Mouse (Mus musculus) olfactory bulb, adult 2 months (tissue): ENCODE results near the gene Cnnm3. TPM values are rescaled to one million over a fixed set of nuclear protein-coding genes. Genes with fewer than 3 reads are reported as not detected.

Experiments used
- H3K27ac ChIP-seq: fragments of 200-500 bp; 2 replicates; pipeline ENCODE4 v1.5.1; 2012; ENCODE audit warnings: low read depth, low read length; ENCODE audit not compliant: insufficient read depth
- H3K4me1 ChIP-seq: fragments of 200-500 bp; 2 replicates; pipeline ENCODE4 v1.6.1; 2012; ENCODE audit warnings: low read length; ENCODE audit not compliant: control insufficient read depth, insufficient read depth
- H3K4me3 ChIP-seq: fragments of 200-500 bp; 2 replicates; pipeline ENCODE4 v1.5.1; 2012; ENCODE audit warnings: mild to moderate bottlenecking, low read depth, low read length, moderate library complexity; ENCODE audit not compliant: insufficient read depth
- CTCF ChIP-seq: fragments of 200-500 bp; IDR thresholded peaks from 2 replicates; pipeline ENCODE4 v1.5.1; 2012; ENCODE audit warnings: low read depth, mild to moderate bottlenecking, low read length, moderate library complexity; ENCODE audit not compliant: insufficient read depth
- POLR2A ChIP-seq: fragments of 200-500 bp; IDR thresholded peaks from 2 replicates; pipeline ENCODE4 v1.6.1; 2012; ENCODE audit warnings: mild to moderate bottlenecking, low read depth, low read length, moderate library complexity; ENCODE audit not compliant: insufficient read depth
- WGBS: fragments of 180-500 bp; shearing (Covaris S2); methylation state at CpG from one replicate; pipeline ENCODE4 v1.1.7; 2018; 5-methylcytosine and 5-hydroxymethylcytosine counted together
- polyA plus RNA-seq: library from polyadenylated mRNA; stranded (reverse); fragments of >200 nt; gene quantifications from 2 replicates; pipeline ENCODE4 v1.2.4, GENCODE M21; 2012; ENCODE audit warnings: low replicate concordance; ENCODE audit not compliant: missing spikeins, insufficient read depth, insufficient read length

Gene Cnnm3
- polyA plus RNA-seq, 1 experiment = not detected

- peaks cover 7% of the 10 kb centered on the region for H3K4me1 ChIP-seq
- 88% methylated on average over 6 of the region's 6 CpGs for WGBS
- H3K4me3 ChIP-seq = no peak overlapping the region
- H3K27ac ChIP-seq = no peak overlapping the region
- TF ChIP-seq POLR2A (no peak), CTCF (no peak)
These were observed 18.4 kb upstream of the Cnnm3 start for GRCm38 (mm10) chr1:36493299-36493698.

GRCm38 (mm10) chr1:36496719-36497118 is 14.9 kb upstream of the Cnnm3 start:
- no peak overlapping the region for H3K27ac ChIP-seq
- no peak overlapping the region for H3K4me3 ChIP-seq
- H3K4me1 ChIP-seq = peaks cover 7% of the 10 kb centered on the region
- no peak for TF ChIP-seq POLR2A
- no peak for TF ChIP-seq CTCF
- WGBS = 61% methylated on average over 2 of the region's 2 CpGs

- TF ChIP-seq POLR2A = no peak
- no peak for TF ChIP-seq CTCF
- H3K4me3 ChIP-seq = no peak overlapping the region
- WGBS = 72% methylated on average over 2 of the region's 2 CpGs
- H3K4me1 ChIP-seq = peaks cover 4% of the 10 kb centered on the region
- no peak overlapping the region for H3K27ac ChIP-seq
These were observed 14.4 kb upstream of the Cnnm3 start for GRCm38 (mm10) chr1:36497312-36497711.

GRCm38 (mm10) chr1:36501261-36501660 is 10.4 kb upstream of the Cnnm3 start:
- Histone ChIP-seq H3K27ac (no peak overlapping the region), H3K4me1 (no peaks in the 10 kb centered on the region), H3K4me3 (no peak overlapping the region)
- no peak for TF ChIP-seq CTCF
- TF ChIP-seq POLR2A = no peak
- WGBS = 4% methylated on average over 3 of the region's 3 CpGs

- no peak overlapping the region for H3K4me3 ChIP-seq
- no peaks in the 10 kb centered on the region for H3K4me1 ChIP-seq
- H3K27ac ChIP-seq = no peak overlapping the region
- WGBS = 83% methylated on average over 5 of the region's 5 CpGs
- no peak for TF ChIP-seq CTCF
- no peak for TF ChIP-seq POLR2A
These were observed 3.4 kb upstream of the Cnnm3 start for GRCm38 (mm10) chr1:36508238-36508637.

GRCm38 (mm10) chr1:36512089-36512965 is 660 bp downstream of the Cnnm3 start:
- 19% methylated on average over 126 of the region's 126 CpGs for WGBS
- H3K4me1 ChIP-seq = peaks cover 20% of the 10 kb centered on the region
- no peak for TF ChIP-seq CTCF
- no peak for TF ChIP-seq POLR2A
- H3K27ac ChIP-seq = peak overlapping the region; percentile 59
- H3K4me3 ChIP-seq = peak overlapping the region; percentile 78

GRCm38 (mm10) chr1:36512966-36513280 is 1.3 kb downstream of the Cnnm3 start:
- WGBS = 3% methylated on average over 16 of the region's 16 CpGs
- TF ChIP-seq CTCF (no peak), POLR2A (no peak)
- Histone ChIP-seq H3K4me1 (peaks cover 20% of the 10 kb centered on the region), H3K4me3 (peak overlapping the region; percentile 78), H3K27ac (no peak overlapping the region)

- Histone ChIP-seq H3K27ac (no peak overlapping the region), H3K4me3 (no peak overlapping the region), H3K4me1 (peaks cover 23% of the 10 kb centered on the region)
- no peak for TF ChIP-seq POLR2A
- 6% methylated on average over 1 of the region's 1 CpGs for WGBS
These were observed 1.6 kb downstream of the Cnnm3 start for GRCm38 (mm10) chr1:36513310-36513709.

GRCm38 (mm10) chr1:36513718-36514117 is 2.1 kb downstream of the Cnnm3 start:
- Histone ChIP-seq H3K4me3 (no peak overlapping the region), H3K27ac (no peak overlapping the region), H3K4me1 (peaks cover 27% of the 10 kb centered on the region)
- no peak for TF ChIP-seq CTCF
- TF ChIP-seq POLR2A = no peak
- 32% methylated on average over 2 of the region's 2 CpGs for WGBS
